Mouse (Mus musculus): ENCODE results near the gene Arl3.
A peak's percentile ranks its signal among the peaks of the same experiment; 100 is the strongest.

Arl3 gene

DNA sequence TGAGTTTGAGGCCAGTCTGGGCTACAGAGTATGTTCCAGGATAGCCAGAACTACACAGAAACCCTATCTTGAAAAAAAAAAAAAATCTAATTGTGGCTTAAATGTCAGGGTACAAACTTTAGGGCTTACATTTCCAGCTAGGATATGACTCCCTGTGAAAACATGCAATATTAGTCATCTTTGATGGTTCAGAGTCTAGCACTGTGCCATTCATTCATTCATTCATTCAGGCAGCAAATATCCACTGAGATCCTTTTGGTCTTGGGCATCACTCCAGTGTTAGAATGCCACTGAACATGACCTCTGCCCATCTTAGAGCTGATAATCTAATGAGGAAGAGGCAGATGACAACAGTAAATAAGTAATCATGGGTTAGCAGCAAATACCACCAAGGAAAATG is 51.3 kb downstream of the Arl3 start:
- DNase-seq (ENCODE audit: extremely low read depth, insufficient read length, low spot score) = no peak

DNA sequence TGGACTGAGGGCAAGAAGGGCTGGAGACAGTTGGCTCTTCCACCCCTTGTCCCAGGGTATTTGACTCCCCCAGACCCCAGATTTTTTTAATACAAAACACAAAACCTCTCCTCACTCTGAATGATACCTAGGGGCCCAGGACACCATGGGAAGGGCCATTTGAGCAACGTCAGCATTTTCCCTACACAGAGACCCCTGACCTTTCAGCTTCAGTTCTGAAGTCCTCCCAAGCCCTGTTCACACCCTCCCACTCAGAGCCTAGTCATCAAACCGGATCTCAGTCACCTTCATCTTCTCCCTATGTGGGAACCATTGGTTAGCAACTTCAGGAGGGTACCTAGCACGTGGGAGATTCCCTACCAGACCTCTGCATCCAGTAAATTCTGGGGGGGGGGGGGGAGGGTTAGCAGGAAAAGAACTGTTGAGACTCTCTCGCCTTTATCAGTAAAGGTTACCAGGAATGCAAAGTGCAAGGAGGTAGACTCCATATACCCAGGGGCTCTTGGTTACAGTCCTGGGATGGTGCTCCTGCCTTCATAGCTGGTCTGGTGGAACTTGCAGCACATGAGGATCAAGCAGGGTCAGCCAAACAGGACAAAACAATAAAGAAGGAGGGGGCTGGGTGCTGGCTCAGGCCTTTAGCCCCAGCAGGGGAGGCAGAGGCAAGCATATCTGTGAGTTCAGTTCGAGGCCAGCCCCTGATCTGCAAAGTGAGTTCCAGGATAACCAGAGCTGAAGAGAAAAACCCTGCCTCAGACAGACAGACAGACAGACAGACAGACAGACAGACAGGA is 54.0 kb downstream of the Arl3 start:
- DNase-seq (ENCODE audit: extremely low read depth, insufficient read length, low spot score) = no peak

DNA sequence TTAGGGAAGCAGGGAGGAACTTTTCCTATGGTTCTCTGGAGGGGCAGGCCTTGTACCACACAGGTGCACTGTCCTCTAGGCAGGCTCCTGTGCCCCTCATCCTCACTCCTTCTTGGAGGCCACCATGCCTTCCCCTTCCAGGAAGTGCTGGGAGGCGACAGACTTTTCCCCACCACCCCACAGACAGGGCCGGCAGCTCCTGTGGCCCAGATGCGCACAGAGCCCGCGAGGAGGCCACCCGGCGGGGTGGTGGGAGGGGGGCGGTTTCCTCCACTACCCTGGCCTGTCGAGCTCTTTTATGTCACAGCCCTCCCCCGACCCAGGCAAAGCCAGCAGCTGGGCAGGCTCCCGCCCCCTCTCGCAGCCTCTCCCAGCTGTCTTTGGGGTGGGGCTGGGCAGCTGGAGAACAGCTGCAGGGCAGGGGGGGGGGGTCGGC is 54.6 kb downstream of the Arl3 start:
- no peak for DNase-seq (ENCODE audit: extremely low read depth, insufficient read length, low spot score)

DNA sequence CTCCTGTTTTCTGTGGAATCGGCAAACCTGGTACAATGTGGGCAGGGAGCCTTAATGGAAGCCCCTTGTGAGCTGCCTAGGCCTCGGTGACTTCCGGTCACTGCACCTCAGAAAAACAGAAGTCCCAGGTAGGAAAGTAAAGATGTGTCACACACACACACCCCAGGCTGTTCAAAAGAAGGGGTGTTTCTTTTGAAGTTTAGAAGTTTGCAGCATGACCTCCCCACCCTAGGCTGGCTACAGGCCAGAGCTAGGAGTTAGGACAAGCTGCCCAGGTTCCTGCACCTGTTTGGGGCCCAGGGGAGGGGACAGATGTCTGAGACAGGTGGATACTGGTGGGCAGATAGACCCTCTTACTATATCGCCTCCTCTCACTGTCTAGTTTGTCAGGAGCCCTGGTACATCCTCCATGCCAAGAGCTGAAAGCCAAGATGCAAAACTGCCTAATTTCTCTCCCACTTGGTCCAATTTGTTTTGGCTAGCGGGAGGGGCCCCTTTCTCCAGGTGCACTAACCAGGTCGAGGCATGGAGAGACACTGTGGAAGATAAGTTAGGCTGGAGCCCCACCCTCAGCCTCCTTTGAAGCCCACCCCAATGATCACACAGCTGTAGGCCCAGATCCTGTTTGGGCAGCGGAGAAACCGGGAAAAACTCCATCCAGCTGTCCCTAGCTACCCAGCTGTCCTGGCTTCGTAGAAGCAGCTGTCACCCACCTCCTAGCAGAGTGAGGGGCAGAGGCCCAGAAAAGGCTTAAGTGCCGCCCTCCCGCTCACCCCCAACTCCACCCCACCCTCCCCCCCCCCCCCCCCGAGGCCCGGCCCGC is 55.3 kb downstream of the Arl3 start:
- no peak for DNase-seq (ENCODE audit: extremely low read depth, insufficient read length, low spot score)

DNA sequence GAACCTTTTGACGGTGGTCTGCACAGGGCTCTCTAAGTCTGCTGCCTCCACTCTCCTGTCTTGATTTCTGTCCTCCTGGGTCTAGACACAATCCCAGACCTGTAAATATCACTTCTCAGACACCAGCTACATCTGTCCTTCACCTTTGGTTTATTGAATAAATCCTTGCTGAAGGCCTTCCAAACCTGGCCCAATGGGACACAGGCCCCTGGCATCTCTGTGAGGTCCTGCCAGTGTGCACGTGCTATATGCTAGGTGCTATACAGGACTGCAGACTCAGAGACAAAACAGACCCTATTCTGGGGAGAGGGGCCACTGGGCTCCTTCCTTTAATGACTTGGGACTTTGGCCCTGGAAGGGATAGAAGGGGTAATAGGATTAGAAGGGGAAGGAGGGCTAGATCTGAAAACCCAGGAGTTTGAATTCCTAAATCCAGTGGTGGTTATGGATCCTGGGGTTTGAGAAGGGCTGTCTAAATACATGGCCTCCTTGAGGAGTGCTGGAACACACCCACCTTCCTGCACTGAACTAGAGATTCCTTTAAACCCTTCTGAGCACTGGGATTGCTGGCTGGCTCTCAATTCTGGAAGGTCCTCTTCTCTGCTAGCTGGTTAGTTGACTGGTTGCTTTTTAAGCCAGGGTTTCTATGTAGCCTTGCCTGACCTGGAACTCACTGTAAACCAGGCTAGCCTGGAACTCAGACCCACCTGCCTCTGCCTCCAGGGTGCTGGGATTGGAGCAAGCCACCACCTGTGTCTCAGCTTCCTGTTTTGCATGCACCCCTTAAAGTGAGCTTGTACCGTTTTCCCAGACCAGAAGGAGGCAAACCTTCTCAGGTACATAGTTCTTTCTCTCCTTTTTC is 56.1 kb downstream of the Arl3 start:
- DNase-seq (ENCODE audit: extremely low read depth, insufficient read length, low spot score) = no peak

DNA sequence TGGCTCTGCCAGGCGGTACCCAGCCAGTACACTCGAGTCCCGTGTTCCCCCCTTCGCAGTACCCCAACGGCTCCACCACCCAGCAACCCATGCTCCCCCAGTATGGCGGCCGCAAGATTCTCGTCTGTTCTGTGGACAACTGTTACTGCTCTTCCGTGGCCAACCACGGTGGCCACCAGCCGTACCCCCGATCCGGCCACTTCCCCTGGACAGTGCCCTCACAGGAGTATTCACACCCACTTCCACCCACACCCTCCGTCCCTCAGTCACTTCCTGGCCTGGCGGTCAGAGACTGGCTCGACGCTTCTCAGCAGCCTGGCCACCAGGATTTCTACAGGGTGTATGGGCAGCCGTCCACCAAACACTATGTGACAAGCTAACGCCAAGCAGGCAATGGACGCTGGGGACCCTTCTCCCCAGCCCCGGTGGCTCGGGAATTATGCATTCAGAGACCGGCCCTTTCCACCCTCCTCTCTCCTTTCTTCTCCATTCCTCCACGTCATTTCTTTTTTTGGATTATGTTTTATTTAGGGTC is 57.6 kb downstream of the Arl3 start:
- no peak for DNase-seq (ENCODE audit: extremely low read depth, insufficient read length, low spot score)

DNA sequence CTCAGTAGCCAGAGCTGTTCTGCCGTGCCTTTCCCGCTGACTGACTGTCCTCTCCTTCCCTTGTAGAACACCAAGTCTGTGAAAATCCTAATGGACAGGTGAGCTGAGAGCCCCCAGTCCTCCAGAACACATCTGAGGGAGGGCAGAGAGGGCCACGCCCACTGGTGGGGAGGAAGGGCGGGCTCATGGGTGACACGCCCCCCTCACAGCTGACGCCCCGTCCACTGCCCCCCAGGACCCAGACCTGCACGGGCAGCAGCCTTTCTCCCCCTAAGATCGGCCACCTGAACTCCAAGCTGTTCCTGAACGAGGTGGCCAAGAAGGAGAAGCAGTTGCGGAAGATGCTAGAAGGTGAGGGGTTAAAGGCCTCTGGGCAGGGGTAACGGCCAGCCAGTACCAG is 58.6 kb downstream of the Arl3 start:
- no peak for DNase-seq (ENCODE audit: extremely low read depth, insufficient read length, low spot score)

DNA sequence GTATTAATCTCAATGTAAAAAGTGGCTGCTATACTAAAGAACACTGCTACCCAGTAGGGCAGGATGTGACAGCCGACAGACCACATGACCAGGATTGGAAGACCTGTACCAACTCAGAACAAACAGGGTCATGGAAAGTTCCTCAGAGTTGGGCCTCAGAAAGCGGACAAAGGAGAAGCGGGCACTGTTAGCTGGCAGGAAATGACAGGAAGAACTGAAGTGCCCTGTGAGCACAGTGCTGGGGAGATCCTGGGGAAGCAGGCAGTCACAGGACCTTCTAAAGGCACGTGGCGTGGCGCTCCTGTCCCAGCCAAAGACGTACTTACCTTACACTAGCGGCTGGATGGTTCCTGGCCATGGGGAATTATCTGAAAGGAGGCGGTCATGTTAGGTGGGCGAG is 61.7 kb downstream of the Arl3 start:
- no peak for DNase-seq (ENCODE audit: extremely low read depth, insufficient read length, low spot score)

DNA sequence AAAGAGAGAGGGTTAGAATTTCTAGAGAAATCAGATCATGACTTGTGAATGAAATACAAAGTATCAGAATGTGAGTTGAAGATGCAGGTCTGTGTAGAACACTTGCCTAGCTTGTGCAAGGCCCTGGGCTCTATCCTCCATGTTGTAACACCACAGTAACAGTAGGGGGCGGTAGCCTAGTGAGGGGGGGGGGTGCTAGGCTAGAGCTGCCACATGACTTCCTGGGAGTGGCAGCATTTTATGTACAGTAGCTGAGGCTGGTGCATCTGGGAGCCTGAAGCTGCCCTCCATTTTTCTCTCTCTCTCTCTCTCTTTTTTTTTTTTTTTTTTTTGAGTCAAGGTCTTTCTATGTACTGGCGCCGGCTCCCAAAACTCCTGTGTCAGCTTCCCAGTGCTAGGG is 62.2 kb downstream of the Arl3 start:
- DNase-seq (ENCODE audit: extremely low read depth, insufficient read length, low spot score) = no peak

DNA sequence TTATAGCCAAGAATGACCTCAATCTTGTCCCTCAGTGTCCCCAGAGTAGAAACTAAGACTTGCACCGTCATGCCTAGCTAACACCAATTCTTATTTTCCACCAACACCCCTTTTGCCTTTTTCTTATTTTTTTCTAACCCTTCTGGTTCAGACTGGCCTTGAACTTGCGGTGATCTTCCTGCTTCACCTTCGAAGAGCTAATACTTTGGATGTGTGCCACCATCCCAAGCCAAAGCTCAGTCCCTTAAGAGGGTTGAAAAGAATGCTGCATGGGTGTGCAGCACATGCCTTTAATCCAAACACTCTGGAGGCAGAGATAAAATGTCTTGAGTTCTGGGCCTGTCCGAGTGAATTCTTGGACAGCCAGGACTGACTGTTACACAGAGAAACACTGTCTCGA is 62.6 kb downstream of the Arl3 start:
- DNase-seq (ENCODE audit: extremely low read depth, insufficient read length, low spot score) = no peak

DNA sequence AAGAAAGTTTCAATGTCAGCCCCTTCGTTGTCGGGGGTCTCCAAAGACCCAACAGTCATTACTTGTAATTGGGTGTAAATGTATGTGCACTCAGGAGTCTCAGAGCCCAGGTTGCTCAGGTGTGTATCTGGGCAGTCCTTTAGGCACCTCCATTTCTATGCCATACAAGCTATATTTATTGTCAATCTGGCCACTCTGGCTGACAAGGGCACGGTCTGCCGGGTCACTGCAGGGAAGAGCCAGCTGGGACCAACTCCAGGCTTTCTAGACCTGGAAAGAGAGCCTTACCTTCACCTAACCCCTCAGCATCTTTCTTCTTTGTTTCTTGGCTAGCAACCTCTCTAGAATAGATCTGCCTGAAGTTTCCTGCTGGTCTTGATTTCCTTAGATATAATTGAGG is 63.3 kb downstream of the Arl3 start:
- DNase-seq (ENCODE audit: extremely low read depth, insufficient read length, low spot score) = no peak

DNA sequence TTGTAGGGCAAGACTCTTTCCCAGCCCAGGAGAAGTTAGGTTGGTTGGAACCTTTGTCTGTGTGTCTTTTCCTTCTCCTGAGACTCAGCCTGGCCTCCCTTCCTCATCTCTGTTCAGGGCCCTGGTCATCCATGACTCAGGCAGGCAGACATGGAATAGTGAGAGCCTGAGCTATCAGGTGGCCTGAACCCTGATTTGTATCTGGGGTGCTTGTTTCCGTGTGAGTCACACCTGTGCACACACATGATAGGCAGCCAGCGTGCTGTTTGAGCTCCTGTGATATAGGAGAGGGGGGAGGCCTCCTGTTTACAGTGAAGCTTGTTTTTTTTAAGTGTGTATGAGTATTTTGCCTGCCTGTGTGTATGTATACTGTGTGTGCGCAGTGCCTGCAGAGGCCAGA is 63.8 kb downstream of the Arl3 start:
- no peak for DNase-seq (ENCODE audit: extremely low read depth, insufficient read length, low spot score)

DNA sequence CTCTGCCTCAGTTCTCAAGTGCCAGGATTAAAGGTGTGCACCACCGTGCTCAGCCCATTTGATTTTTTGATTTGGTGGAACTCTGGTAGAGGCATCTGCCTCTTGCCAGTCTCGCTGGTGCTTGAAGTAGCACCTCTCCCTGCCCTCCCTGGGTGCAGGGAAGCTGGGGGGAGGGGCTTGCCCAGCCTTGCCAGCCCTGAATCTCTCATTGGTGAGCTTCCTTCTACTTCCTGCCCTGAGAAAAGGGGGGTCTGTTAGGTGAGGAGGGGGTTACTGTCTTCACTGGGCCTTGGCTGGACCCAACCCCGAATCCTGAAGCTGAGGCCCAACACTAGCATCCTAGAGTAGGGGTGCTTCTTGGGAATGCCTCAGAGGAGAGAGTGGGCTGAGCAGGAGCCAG is 64.3 kb downstream of the Arl3 start:
- DNase-seq (ENCODE audit: extremely low read depth, insufficient read length, low spot score) = no peak

DNA sequence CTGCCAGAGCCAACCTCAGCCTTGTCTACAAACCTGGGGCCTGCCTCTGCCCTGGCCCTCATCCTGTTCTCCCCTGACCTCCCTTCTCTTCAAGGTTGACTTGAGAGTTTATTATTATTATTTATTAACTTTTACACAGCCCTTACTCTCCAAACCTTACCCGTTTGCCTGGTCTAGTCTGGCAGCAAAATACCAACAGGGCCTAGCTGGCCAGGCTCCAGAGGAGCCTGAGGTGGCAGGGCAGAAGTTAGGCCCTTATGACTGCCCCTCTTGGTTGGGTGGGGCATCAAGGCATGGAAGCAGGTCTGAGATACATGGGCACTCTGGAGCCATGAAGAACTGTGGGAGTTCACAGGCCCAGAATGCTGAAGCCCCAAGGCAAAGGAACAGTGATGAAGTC is 65.2 kb downstream of the Arl3 start:
- DNase-seq (ENCODE audit: extremely low read depth, insufficient read length, low spot score) = no peak

DNA sequence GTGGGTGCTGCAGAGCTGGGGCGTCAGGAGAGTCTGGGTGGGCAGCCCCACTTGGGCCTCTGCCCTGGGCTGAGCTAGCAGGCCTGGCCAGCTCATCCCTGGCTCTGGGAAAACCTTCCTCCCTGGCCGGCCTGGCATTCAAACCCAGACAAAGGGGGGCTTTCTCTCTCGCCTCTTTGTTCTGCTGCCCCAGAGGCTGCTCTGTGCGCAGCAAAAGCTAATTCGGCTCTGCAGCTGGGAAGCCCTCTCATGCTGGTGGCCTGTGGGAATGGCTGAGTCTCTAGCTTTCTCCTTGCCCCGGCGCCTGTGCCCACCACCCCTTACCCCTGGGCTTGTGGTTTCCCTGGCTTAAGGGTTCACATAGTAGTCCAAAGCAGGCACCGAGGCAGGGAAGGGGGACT is 65.8 kb downstream of the Arl3 start:
- DNase-seq (ENCODE audit: extremely low read depth, insufficient read length, low spot score) = no peak

DNA sequence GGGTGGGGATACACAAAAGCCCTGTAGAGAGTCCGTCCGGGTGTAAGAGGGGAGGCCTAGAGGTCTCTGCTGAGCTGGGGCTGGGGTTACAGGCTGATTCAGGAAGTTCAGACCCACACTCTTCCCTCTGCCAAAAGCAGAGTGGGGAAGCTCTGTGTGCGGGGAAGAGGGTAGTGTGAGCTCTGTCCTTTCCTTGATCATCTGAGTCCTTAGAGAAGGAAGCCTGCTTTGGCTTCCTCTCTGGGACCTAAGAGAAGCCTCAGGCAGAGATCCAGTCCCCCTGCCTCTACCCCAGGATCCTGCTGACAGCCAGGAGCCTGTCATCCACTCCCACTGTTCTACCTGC is 66.7 kb downstream of the Arl3 start:
- no peak for DNase-seq (ENCODE audit: extremely low read depth, insufficient read length, low spot score)

DNA sequence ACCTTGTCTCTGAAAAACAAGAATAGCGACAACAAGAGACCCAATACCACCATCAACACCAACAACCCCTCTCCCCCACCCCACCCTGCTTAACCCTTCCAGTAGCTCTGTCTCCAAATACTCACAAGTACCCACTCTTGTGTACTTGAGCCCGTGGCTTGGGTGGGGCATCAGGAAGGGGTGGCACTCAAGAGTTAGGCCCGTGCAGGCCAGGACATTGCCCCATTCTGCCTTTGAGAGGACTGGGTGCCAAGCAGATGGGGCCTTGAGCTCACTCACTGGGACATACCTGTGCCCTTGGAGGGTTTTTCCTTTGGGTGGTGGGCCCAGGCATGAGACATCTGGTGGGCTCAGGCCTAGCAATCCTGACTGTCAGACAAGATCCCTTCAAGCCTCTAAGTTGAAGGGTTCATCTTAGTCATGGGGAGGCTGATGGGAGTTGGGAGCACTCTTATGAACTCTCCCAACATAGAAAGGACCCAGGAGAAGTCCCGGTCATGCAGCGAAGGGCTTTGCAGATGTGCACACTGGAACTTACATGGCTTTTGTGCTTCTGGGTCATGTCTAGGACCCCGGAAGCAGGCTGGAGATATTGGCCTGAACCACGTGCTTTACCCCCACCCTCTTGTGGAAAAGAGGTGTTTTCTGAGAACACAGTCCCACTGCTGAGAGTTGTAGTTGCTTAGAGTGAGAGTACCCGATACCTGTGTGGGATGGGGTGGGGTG is 67.2 kb downstream of the Arl3 start:
- DNase-seq (ENCODE audit: extremely low read depth, insufficient read length, low spot score) = no peak

DNA sequence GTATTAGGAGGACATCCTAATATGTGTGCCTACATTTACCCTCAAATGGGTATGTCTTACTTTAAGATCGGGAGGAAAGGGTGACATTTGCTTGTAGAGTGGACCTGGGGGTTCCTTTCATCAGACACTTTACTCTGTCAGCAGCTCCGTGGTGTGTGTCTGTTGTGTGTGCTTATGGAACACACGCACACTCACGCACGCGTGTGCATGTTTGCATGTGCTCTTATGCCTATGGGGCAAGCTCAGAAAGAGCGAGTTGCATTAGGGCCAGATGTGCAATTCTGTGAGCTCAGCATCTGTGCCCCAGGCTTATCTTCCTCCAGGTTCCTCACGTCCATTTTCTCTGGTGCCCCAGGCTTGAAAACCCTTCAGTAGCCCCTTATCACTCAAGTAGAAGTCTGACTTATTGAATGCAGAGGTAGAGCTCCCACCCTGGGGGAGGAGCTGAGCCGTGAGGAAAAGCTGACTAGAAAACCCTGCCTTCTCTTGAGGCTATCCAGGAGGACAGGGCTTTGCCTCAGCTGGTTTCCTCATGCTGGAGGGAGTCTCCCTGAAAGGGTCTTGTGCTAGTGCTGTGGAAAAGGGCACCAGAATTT is 68.1 kb downstream of the Arl3 start:
- no peak for DNase-seq (ENCODE audit: extremely low read depth, insufficient read length, low spot score)

DNA sequence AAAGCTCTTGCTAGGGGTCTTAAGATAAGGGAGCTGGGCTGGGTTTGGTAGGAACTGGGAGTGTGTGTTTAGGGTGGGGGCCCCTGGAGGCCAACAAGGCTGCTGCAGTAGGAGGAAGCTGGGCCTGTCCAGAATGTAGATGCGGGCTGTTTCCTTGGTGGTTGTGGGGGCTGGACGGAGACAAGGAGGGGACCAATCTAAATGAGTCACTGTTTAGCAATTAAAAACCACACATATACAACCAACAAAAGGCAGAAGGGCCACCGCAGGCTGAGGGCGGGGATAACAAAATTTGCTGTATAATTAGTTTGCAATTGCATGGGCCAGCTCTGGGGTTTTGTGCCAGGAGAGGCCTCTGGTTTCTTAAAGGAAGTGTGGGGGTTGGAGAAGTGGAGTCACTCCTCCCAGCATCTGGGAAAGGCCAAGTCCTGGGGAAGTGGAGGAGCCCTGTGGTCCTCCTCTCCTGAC is 68.9 kb downstream of the Arl3 start:
- peak; percentile 87 for DNase-seq (ENCODE audit: extremely low read depth, insufficient read length, low spot score)

Measured in 3134 (cell line).